Mouse (Mus musculus): Measurements from ENCODE around the gene Zfand2a. TPM values are rescaled to one million over a fixed set of nuclear protein-coding genes. Genes with fewer than 3 reads are reported as not detected.

Gene Zfand2a
- 43.7 to 53.9 TPM (median 51.1 TPM) in 4 replicates for total RNA-seq (2023)

GRCm38 (mm10) chr5:139484185-139484814 lies at the start of gene Zfand2a:
Gene Zfand2a (minus strand): TSS chr5:139484549.

GRCm38 (mm10) chr5:139460384-139461067 lies 23.8 kb downstream of the Zfand2a start, which contains the start of gene 3110082I17Rik:
Gene 3110082I17Rik (minus strand): TSS chr5:139460527.

GRCm38 (mm10) chr5:139423026-139423865 lies 61.1 kb downstream of the Zfand2a start, which contains the start of gene Gper1:
Gene Gper1 (plus strand): TSS chr5:139423151.

Other genes starting within 250 kb of the Zfand2a start
- gene Get4, start 232.2 kb downstream of the Zfand2a start, total RNA-seq (2023) = 35.7 to 48.7 TPM (median 38.7 TPM) in 4 replicates
- gene Adap1, start 158.9 kb downstream of the Zfand2a start, total RNA-seq (2023) = 26.4 to 35.7 TPM (median 31.7 TPM) in 4 replicates
- gene Cox19, start 133.1 kb downstream of the Zfand2a start, total RNA-seq (2023) = 18.2 to 23.2 TPM (median 20.8 TPM) in 4 replicates
- gene Cyp2w1, start 131.9 kb downstream of the Zfand2a start, total RNA-seq (2023) = not detected in 4 replicates
- 11.2 to 11.9 TPM (median 11.4 TPM) in 4 replicates for gene Gpr146, start 106.9 kb downstream of the Zfand2a start, total RNA-seq (2023)
- 1.0 TPM in 1 of 4 replicates, not detected in the others for gene C130050O18Rik, start 79.3 kb downstream of the Zfand2a start, total RNA-seq (2023)
- not detected in 4 replicates for gene Gper1, start 61.4 kb downstream of the Zfand2a start, total RNA-seq (2023)
- gene 3110082I17Rik, start 24.0 kb downstream of the Zfand2a start, total RNA-seq (2023) = 5.9 to 9.2 TPM (median 6.5 TPM) in 4 replicates
- not detected in 4 replicates for gene Uncx, start 58.9 kb upstream of the Zfand2a start, total RNA-seq (2023)